Mouse (Mus musculus) limb, embryonic 15.5 days (tissue): ENCODE measurements at regions not wholly inside any gene's neighbourhood (a gene's known extent, or its start where the extent isn't known, plus 50 kb on each side); places are given as distances from the start of the nearest gene placed in this dataset.

Experiments
- ATAC-seq: fragments of 200-750 bp; cut with Nextera tagmentation; 2 replicates; pipeline ENCODE4 v1.8.0; 2017; ENCODE audit warnings: low read depth, moderate TSS enrichment; ENCODE audit not compliant: insufficient number of reproducible peaks, low FRiP score, low TSS enrichment
- H3K27ac ChIP-seq: fragments of 300-500 bp; sonication (generic); 2 replicates; pipeline ENCODE4 v1.5.1; 2015; ENCODE audit warnings: moderate library complexity, mild to moderate bottlenecking, inconsistent platforms
- H3K27me3 ChIP-seq: fragments of 300-500 bp; sonication (generic); 2 replicates; pipeline ENCODE4 v1.6.1; 2015; ENCODE audit warnings: inconsistent platforms
- H3K36me3 ChIP-seq: fragments of 300-500 bp; sonication (generic); 2 replicates; pipeline ENCODE4 v1.6.1; 2015; ENCODE audit warnings: inconsistent platforms
- H3K4me1 ChIP-seq: fragments of 300-500 bp; sonication (generic); 2 replicates; pipeline ENCODE4 v1.6.1; 2015; ENCODE audit warnings: inconsistent platforms
- H3K4me2 ChIP-seq: fragments of 300-500 bp; sonication (generic); 2 replicates; pipeline ENCODE4 v1.6.1; 2015; ENCODE audit warnings: mild to moderate bottlenecking, inconsistent platforms
- H3K4me3 ChIP-seq: fragments of 300-500 bp; sonication (generic); 2 replicates; pipeline ENCODE4 v1.5.1; 2015; ENCODE audit warnings: mild to moderate bottlenecking, inconsistent platforms
- H3K9ac ChIP-seq: fragments of 300-500 bp; sonication (generic); 2 replicates; pipeline ENCODE4 v1.6.1; 2015; ENCODE audit warnings: inconsistent platforms
- H3K9me3 ChIP-seq: fragments of 300-500 bp; sonication (generic); 2 replicates; pipeline ENCODE4 v1.6.1; 2016; ENCODE audit warnings: inconsistent platforms
- WGBS: fragments of 180-500 bp; shearing (Covaris S2); methylation state at CpG from one replicate; pipeline ENCODE4 v1.1.7; 2015; 5-methylcytosine and 5-hydroxymethylcytosine counted together

GRCm38 (mm10) chr7:113105359-113105758, 101.9 kb upstream of the Arntl start:
- no peak for ATAC-seq
- WGBS = 51% methylated on average over 1 of the region's 1 CpGs

DNA sequence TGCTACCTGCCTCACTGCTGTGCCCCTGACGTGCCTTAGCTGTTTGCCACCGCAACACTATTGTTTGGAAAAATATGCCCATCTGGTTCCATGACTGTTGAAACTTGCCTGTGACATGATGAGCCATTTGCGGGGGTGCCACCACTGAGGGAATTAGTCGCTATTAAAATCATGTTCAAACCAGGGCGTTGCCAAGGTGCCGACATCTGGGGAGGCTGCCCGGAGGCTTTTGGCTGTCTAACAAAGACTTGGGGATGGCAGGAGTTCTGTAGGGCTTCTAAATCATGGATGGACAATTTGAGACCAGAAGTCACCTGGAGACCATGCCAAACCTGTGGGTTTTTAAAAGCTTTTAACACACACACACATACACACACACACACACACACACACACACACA, 100.5 kb upstream of the Arntl start:
- H3K4me3 ChIP-seq = no peak overlapping the region
- H3K9me3 ChIP-seq = no peaks in the 10 kb centered on the region
- no peak overlapping the region for H3K4me2 ChIP-seq
- H3K4me1 ChIP-seq = no peaks in the 10 kb centered on the region
- no peaks in the 10 kb centered on the region for H3K36me3 ChIP-seq
- no peaks in the 10 kb centered on the region for H3K27me3 ChIP-seq
- WGBS = 66% methylated on average over 7 of the region's 7 CpGs
- no peak for ATAC-seq
- no peak overlapping the region for H3K27ac ChIP-seq
- H3K9ac ChIP-seq = no peak overlapping the region

More at GRCm38 (mm10) chr7:113105359-113105758, 101.9 kb upstream of the Arntl start:
- Histone ChIP-seq H3K36me3 (no peaks in the 10 kb centered on the region), H3K4me3 (no peak overlapping the region), H3K27ac (no peak overlapping the region), H3K4me1 (no peaks in the 10 kb centered on the region), H3K4me2 (no peak overlapping the region), H3K9me3 (no peaks in the 10 kb centered on the region), H3K9ac (no peak overlapping the region), H3K27me3 (no peaks in the 10 kb centered on the region)

- no peak overlapping the region for H3K9ac ChIP-seq
- no peaks in the 10 kb centered on the region for H3K4me1 ChIP-seq
- H3K4me2 ChIP-seq = no peak overlapping the region
- H3K4me3 ChIP-seq = no peak overlapping the region
- no peaks in the 10 kb centered on the region for H3K27me3 ChIP-seq
- no peak overlapping the region for H3K27ac ChIP-seq
- no peak for ATAC-seq
- WGBS = 72% methylated on average over 5 of the region's 5 CpGs
- no peaks in the 10 kb centered on the region for H3K9me3 ChIP-seq
- H3K36me3 ChIP-seq = no peaks in the 10 kb centered on the region
These were observed 99.3 kb upstream of the Arntl start for GRCm38 (mm10) chr7:113107965-113108364.

- no peak overlapping the region for H3K4me3 ChIP-seq
- no peaks in the 10 kb centered on the region for H3K9me3 ChIP-seq
- H3K9ac ChIP-seq = no peak overlapping the region
- H3K4me2 ChIP-seq = no peak overlapping the region
- no peaks in the 10 kb centered on the region for H3K4me1 ChIP-seq
- 73% methylated on average over 7 of the region's 7 CpGs for WGBS
- no peaks in the 10 kb centered on the region for H3K27me3 ChIP-seq
- no peak overlapping the region for H3K27ac ChIP-seq
- no peak for ATAC-seq
- H3K36me3 ChIP-seq = no peaks in the 10 kb centered on the region
These were observed 98.7 kb upstream of the Arntl start for GRCm38 (mm10) chr7:113108442-113109000.

GRCm38 (mm10) chr7:113109481-113109880, 97.8 kb upstream of the Arntl start:
- Histone ChIP-seq H3K4me1 (no peaks in the 10 kb centered on the region), H3K9me3 (no peaks in the 10 kb centered on the region), H3K4me2 (no peak overlapping the region), H3K36me3 (no peaks in the 10 kb centered on the region), H3K27ac (no peak overlapping the region), H3K4me3 (no peak overlapping the region), H3K27me3 (no peaks in the 10 kb centered on the region), H3K9ac (no peak overlapping the region)
- no peak for ATAC-seq

- 43% methylated on average over 7 of the region's 7 CpGs for WGBS
- Histone ChIP-seq H3K27me3 (no peaks in the 10 kb centered on the region), H3K27ac (no peak overlapping the region), H3K36me3 (no peaks in the 10 kb centered on the region), H3K4me1 (no peaks in the 10 kb centered on the region), H3K4me2 (no peak overlapping the region), H3K4me3 (no peak overlapping the region), H3K9ac (no peak overlapping the region), H3K9me3 (no peaks in the 10 kb centered on the region)
- no peak for ATAC-seq
These were observed 96.3 kb upstream of the Arntl start for GRCm38 (mm10) chr7:113110867-113111508.

DNA sequence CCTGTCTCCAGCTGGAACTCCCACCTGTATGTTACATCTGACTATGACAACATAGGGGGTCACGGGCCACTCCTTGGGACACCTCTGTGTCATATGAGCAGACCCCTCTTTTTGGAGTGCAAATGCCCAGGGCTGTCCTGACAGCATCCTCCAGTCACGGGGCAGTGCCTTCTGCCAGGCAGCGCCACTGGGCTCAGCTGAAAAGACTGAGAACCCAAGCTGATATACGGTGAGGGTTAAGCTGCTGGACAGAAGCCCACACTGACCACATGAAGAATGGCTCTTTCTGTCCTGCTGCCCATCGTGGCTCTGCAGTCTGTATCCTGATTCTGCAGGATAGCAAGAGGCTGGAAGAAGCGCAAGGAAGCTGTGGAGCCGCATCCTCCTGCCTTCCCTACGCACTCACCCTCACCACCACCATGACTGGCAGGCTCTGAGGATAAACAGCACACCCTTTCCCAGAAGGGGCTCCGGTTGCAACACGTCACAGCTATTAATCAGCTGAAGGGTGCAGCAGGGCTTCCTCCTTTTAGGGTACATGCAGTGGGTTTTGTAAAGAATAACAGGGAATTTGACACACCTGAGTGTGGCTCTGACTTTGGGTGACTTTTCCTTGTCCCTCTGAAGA, 93.9 kb upstream of the Arntl start:
- Histone ChIP-seq H3K27me3 (no peaks in the 10 kb centered on the region), H3K4me3 (no peak overlapping the region), H3K9ac (no peak overlapping the region), H3K36me3 (no peaks in the 10 kb centered on the region), H3K4me2 (no peak overlapping the region), H3K27ac (no peak overlapping the region), H3K4me1 (no peaks in the 10 kb centered on the region), H3K9me3 (no peaks in the 10 kb centered on the region)
- ATAC-seq = no peak
- WGBS = 46% methylated on average over 10 of the region's 10 CpGs

GRCm38 (mm10) chr7:113117599-113117998, 89.7 kb upstream of the Arntl start:
- Histone ChIP-seq H3K4me2 (no peak overlapping the region), H3K27ac (no peak overlapping the region), H3K36me3 (no peaks in the 10 kb centered on the region), H3K4me3 (no peak overlapping the region), H3K4me1 (peaks cover 4% of the 10 kb centered on the region; the same call in 1 of the 2 replicates), H3K27me3 (no peaks in the 10 kb centered on the region), H3K9ac (no peak overlapping the region), H3K9me3 (no peaks in the 10 kb centered on the region)
- whole genome bisulfite sequencing = 86% methylated on average over 4 of the region's 4 CpGs
- ATAC-seq = no peak

GRCm38 (mm10) chr7:113121911-113122319, 85.3 kb upstream of the Arntl start:
- H3K9me3 ChIP-seq = no peaks in the 10 kb centered on the region
- no peak for ATAC-seq
- H3K4me3 ChIP-seq = no peak overlapping the region
- H3K27ac ChIP-seq = no peak overlapping the region
- no peaks in the 10 kb centered on the region for H3K27me3 ChIP-seq
- H3K4me2 ChIP-seq = no peak overlapping the region
- H3K36me3 ChIP-seq = no peaks in the 10 kb centered on the region
- H3K4me1 ChIP-seq = peaks cover 4% of the 10 kb centered on the region; the same call in 1 of the 2 replicates
- no peak overlapping the region for H3K9ac ChIP-seq
- WGBS = 31% methylated on average over 6 of the region's 6 CpGs

GRCm38 (mm10) chr7:113126010-113126409, 81.3 kb upstream of the Arntl start:
- ATAC-seq = no peak

GRCm38 (mm10) chr7:113130552-113130951, 76.7 kb upstream of the Arntl start:
- Histone ChIP-seq H3K27me3 (no peaks in the 10 kb centered on the region), H3K9ac (no peak overlapping the region), H3K4me1 (no peaks in the 10 kb centered on the region), H3K36me3 (no peaks in the 10 kb centered on the region), H3K4me2 (no peak overlapping the region), H3K27ac (no peak overlapping the region), H3K9me3 (no peaks in the 10 kb centered on the region), H3K4me3 (no peak overlapping the region)
- WGBS = 75% methylated on average over 6 of the region's 6 CpGs
- ATAC-seq = no peak

More at GRCm38 (mm10) chr7:113126010-113126409, 81.3 kb upstream of the Arntl start:
- 83% methylated on average over 1 of the region's 1 CpGs for WGBS
- no peaks in the 10 kb centered on the region for H3K9me3 ChIP-seq
- no peak overlapping the region for H3K9ac ChIP-seq
- no peak overlapping the region for H3K4me2 ChIP-seq
- H3K4me1 ChIP-seq = peaks cover 4% of the 10 kb centered on the region; the same call in 1 of the 2 replicates
- H3K27ac ChIP-seq = no peak overlapping the region
- H3K4me3 ChIP-seq = no peak overlapping the region
- H3K36me3 ChIP-seq = no peaks in the 10 kb centered on the region
- no peaks in the 10 kb centered on the region for H3K27me3 ChIP-seq

GRCm38 (mm10) chr7:113131945-113132538, 75.2 kb upstream of the Arntl start:
- under 1% methylated on average over 6 of the region's 6 CpGs for WGBS
- ATAC-seq = no peak
- H3K4me3 ChIP-seq = no peak overlapping the region

More at GRCm38 (mm10) chr7:113131945-113132538, 75.2 kb upstream of the Arntl start:
- Histone ChIP-seq H3K27ac (no peak overlapping the region), H3K4me2 (no peak overlapping the region), H3K9me3 (no peaks in the 10 kb centered on the region), H3K36me3 (no peaks in the 10 kb centered on the region), H3K9ac (no peak overlapping the region), H3K4me1 (no peaks in the 10 kb centered on the region), H3K27me3 (no peaks in the 10 kb centered on the region)
